Mouse (Mus musculus) leukemia stem cell, adult 10-12 weeks (primary cell): ENCODE measurements around the gene Olfr547. TPM values are rescaled to one million over a fixed set of nuclear protein-coding genes. Genes with fewer than 3 reads are reported as not detected.

Experiments
- polyA plus RNA-seq: library from polyadenylated mRNA; stranded (reverse); fragments of >175 nt; gene quantifications from 2 replicates; pipeline ENCODE4 v1.2.3, GENCODE M21; 2012; ENCODE audit warnings: low replicate concordance

Olfr547 gene
- polyA plus RNA-seq: not detected in 2 replicates

GRCm38 (mm10) chr7:102534449-102534848, at the start of gene Olfr547:
Gene Olfr547, plus strand, starts transcription at chr7:102534749.

DNA sequence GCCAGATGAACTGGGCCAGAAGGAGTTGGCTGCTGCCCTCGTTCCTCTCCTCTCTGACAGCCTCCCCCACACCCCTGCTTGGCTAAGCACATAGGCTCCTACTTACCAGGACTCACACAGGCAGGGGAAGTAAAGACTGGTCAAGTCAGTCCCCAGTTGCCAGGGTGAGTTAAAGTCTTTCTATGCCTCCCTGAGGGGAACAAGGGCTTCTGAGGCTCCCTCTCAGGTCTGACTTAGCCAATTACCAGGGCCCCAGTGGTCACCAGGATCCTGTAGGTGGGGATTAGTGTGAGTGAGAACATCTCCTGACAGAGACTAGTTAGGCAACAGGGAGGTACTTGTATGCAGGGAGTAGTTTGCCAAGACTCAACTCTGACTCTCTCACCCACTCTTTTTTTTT, 46.4 kb upstream of the Olfr547 start, which contains the start of gene Olfr544:
TSS of gene Olfr544 (minus strand) at position 153 of the 400 bp plus-strand sequence.

GRCm38 (mm10) chr7:102499473-102499872, 35.1 kb upstream of the Olfr547 start, which contains the start of gene Olfr545:
Gene Olfr545, minus strand, starts transcription at chr7:102499573.

GRCm38 (mm10) chr7:102540596-102540995, 6.0 kb downstream of the Olfr547 start, which contains the start of gene Olfr548-ps1:
Gene Olfr548-ps1, plus strand, starts transcription at chr7:102540896.

DNA sequence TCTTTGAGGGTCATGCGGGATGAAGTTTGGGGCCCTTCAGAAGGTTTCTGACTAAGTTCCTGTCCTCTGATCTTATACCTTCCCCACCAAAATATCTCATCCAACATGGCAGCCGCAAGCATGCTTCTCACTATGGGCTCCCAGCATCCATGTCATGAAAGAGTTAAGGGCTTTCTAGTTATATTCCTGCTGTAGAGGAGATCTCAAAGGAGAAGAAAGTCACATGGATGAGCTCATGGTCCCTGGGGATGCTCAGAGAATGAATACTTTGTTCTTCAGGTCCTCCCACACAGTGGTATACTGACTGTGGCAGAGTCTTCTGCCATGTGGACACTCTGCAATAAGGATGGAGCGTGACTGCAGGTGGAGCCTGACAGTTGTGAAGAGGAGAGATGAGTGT, 15.0 kb downstream of the Olfr547 start, which contains the start of gene Olfr549:
TSS of gene Olfr549 (plus strand) at position 301 of the 400 bp plus-strand sequence.

DNA sequence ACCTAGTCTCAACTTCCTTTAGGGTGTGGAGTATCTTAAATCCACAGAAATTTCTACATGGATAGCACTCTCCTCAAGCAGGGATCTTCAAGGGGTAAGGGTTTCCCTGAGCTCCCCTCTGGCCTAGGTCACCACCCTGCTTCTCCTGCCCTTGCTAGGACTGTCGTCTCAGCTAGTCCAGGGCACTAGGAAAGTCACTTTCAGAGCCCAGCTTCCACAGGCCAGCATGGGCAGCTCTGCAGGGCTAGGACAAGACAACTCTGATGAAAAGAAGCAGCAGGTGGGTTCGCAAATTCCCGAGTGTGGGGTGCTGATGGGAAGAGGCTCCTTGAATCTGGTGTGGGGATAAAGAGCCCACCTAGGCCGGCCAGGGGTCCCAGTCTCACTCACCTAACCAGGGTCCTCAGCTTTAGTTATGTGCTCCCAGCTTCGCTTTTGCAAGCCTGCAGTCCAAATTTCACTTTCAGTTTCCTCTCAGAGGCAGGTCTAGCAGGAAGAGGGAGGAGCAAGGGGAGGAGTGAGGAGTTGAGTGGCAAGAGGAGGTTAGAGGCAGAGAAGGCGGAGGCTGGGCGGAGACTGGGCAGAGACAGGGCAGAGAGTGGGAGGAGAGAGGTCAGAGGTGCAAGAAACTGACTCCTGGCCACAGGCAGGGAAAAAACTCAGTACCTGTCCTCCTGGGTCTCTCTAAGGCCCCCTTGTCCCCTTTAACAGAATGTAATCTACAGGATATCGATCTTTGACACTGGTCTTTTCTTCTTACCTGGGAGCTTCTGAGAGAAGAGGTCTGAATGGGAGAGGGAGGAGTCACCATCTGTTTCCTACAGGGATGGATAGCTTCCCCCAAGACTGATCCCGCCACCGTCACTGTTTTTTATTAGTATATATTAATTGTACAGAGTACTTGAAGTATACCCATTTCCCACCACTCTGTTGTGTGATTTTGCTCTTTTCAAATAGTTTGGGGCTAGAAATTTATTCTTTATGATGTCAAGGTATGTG, 30.7 kb downstream of the Olfr547 start, which contains the start of gene Trim21:
TSS of gene Trim21 (minus strand) at position 488 of the 999 bp plus-strand sequence.

GRCm38 (mm10) chr7:102571142-102571541, 36.6 kb downstream of the Olfr547 start, which contains the start of gene Olfr550:
Gene Olfr550, plus strand, starts transcription at chr7:102571442.

Other genes starting within 250 kb of the Olfr547 start
- 19.3 and 87.3 TPM in 2 replicates for gene Rrm1, start 93.1 kb upstream of the Olfr547 start, polyA plus RNA-seq
- gene Olfr543, start 53.1 kb upstream of the Olfr547 start, polyA plus RNA-seq: not detected in 2 replicates
- not detected in 2 replicates for gene Olfr544, start 46.4 kb upstream of the Olfr547 start, polyA plus RNA-seq
- gene Olfr545, start 35.2 kb upstream of the Olfr547 start, polyA plus RNA-seq: not detected in 2 replicates
- gene Olfr548-ps1, start 6.1 kb downstream of the Olfr547 start, polyA plus RNA-seq: not detected in 2 replicates
- not detected in 2 replicates for gene Olfr549, start 15.1 kb downstream of the Olfr547 start, polyA plus RNA-seq
- 2.1 and 6.2 TPM in 2 replicates for gene Trim21, start 30.7 kb downstream of the Olfr547 start, polyA plus RNA-seq
- gene Olfr550, start 36.7 kb downstream of the Olfr547 start, polyA plus RNA-seq: not detected in 2 replicates
- not detected in 2 replicates for gene Olfr551, start 57.1 kb downstream of the Olfr547 start, polyA plus RNA-seq
- 0.06 TPM in 1 of 2 replicates, not detected in the other for gene Olfr552, start 63.0 kb downstream of the Olfr547 start, polyA plus RNA-seq
- gene Olfr553, start 83.5 kb downstream of the Olfr547 start, polyA plus RNA-seq: 0.37 TPM in 1 of 2 replicates, not detected in the other
- gene Olfr554, start 103.7 kb downstream of the Olfr547 start, polyA plus RNA-seq: 0.07 TPM in 1 of 2 replicates, not detected in the other
- not detected in 2 replicates for gene Olfr555, start 124.1 kb downstream of the Olfr547 start, polyA plus RNA-seq
- gene Olfr556, start 130.2 kb downstream of the Olfr547 start, polyA plus RNA-seq: not detected in 2 replicates
- gene Trim68, start 152.6 kb downstream of the Olfr547 start, polyA plus RNA-seq: 0.35 and 1.2 TPM in 2 replicates
- gene Olfr557, start 161.2 kb downstream of the Olfr547 start, polyA plus RNA-seq: not detected in 2 replicates
- not detected in 2 replicates for gene Olfr558, start 167.5 kb downstream of the Olfr547 start, polyA plus RNA-seq
- gene Olfr33, start 184.3 kb downstream of the Olfr547 start, polyA plus RNA-seq: not detected in 2 replicates
- not detected in 2 replicates for gene Olfr559, start 192.7 kb downstream of the Olfr547 start, polyA plus RNA-seq
- gene Olfr560, start 224.6 kb downstream of the Olfr547 start, polyA plus RNA-seq: not detected in 2 replicates
- not detected in 2 replicates for gene Olfr78, start 224.7 kb downstream of the Olfr547 start, polyA plus RNA-seq
- gene Olfr561, start 236.5 kb downstream of the Olfr547 start, polyA plus RNA-seq: not detected in 2 replicates